In the genomic region with DNA sequence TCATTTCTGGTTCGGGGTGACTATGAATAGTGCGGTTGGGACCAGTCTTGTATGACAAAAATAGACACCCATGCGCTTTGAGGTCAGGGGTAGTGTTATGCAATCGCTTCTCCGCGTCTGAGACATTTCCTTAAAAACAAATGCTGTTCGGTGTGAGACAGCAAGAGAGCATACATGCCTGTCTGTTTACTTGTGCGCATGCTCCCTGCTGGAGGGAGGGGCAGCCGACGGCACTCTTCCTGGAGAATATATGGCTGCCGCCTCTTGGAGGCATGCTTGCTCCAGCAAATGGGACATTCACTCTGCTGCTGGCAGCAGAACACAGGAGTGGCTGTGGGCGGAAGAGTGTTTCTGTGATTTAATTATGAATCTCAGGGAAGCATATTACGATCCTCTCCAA, we compare ENCODE assay signal across 8 mouse cellular contexts.
DNase-seq lines count a peak whose midpoint lies in the region; ATAC-seq and TF ChIP-seq lines count a peak whose summit lies in the region.

No protein-coding gene starts in this region.

- H3K27me3 ChIP-seq in embryonic facial prominence, embryonic 15.5 days = no peaks in the 10 kb centered on the region
- no peaks in the 10 kb centered on the region for H3K27me3 ChIP-seq in heart, embryonic 16.5 days (ENCODE audit: control insufficient read depth, insufficient read depth, low read length)

- no peak overlapping the region for H3K4me3 ChIP-seq in embryonic facial prominence, embryonic 15.5 days (replicated peaks)
- H3K4me3 ChIP-seq in heart, embryonic 16.5 days (ENCODE audit: low read length) = peak overlapping the region; percentile 36
- H3K4me3 ChIP-seq in lung, adult 2 months (replicated peaks; ENCODE audit: extremely low read depth, low read depth, low read length) = peak overlapping the region; percentile 6

- H3K27ac ChIP-seq in embryonic facial prominence, embryonic 15.5 days (replicated peaks) = no peak overlapping the region
- no peak overlapping the region for H3K27ac ChIP-seq in heart, embryonic 16.5 days (ENCODE audit: low read length)

- H3K4me2 ChIP-seq in embryonic facial prominence, embryonic 15.5 days (replicated peaks) = peak overlapping the region; percentile 8; the same call in 1 of the 2 replicates
- H3K4me2 ChIP-seq in heart, embryonic 16.5 days (ENCODE audit: low read depth, low read length) = peak overlapping the region; percentile 53

- no peak; the same call in 1 of the 2 replicates for ATAC-seq in embryonic facial prominence, embryonic 15.5 days (ENCODE audit: insufficient number of reproducible peaks, low FRiP score, low TSS enrichment, low read depth)
- ATAC-seq in heart, embryonic 16.5 days (replicated peaks; ENCODE audit: extremely low read depth, insufficient read depth, low FRiP score) = peak; percentile 73

- WGBS in embryonic facial prominence, embryonic 15.5 days = 55% methylated on average over 13 of the region's 13 CpGs
- WGBS in heart, embryonic 16.5 days = 39% methylated on average over 13 of the region's 13 CpGs
- WGBS in large intestine, adult 2 months = 23% methylated on average over 13 of the region's 13 CpGs
- WGBS in lung, adult 2 months = 19% methylated on average over 13 of the region's 13 CpGs

- H3K36me3 ChIP-seq in embryonic facial prominence, embryonic 15.5 days = no peaks in the 10 kb centered on the region
- no peaks in the 10 kb centered on the region for H3K36me3 ChIP-seq in heart, embryonic 16.5 days (ENCODE audit: control insufficient read depth, insufficient read depth)

- no peak for TF ChIP-seq POLR2A in lung, adult 2 months (IDR thresholded peaks at IDR 0.05; ENCODE audit: borderline replicate concordance, extremely low read depth, low read depth, low read length)

- DNase-seq in retina, postnatal 1 day = peak; percentile 44
- no peak for DNase-seq in retina, embryonic 14.5 days (ENCODE audit: low spot score)
- DNase-seq in large intestine, adult 2 months (ENCODE audit: low read depth, low spot score) = peak; percentile 28
- peak; percentile 57 for DNase-seq in lung, adult 2 months
- peak; percentile 43 for DNase-seq in ovary, postnatal 14 days (ENCODE audit: low spot score)
- DNase-seq in thymus, postnatal 10 days (ENCODE audit: low spot score in 2 of 2) = peak; percentile 47 to 58

- H3K4me1 ChIP-seq in embryonic facial prominence, embryonic 15.5 days = peaks cover 9% of the 10 kb centered on the region; the same call in 1 of the 2 replicates
- H3K4me1 ChIP-seq in heart, embryonic 16.5 days (ENCODE audit: control insufficient read depth, insufficient read depth, low read length) = peaks cover 2% of the 10 kb centered on the region; the same call in 1 of the 2 replicates
- H3K4me1 ChIP-seq in lung, adult 2 months (ENCODE audit: control insufficient read depth, insufficient read depth, low read length) = peaks cover 5% of the 10 kb centered on the region; the same call in 1 of the 2 replicates

- no peaks in the 10 kb centered on the region for H3K9me3 ChIP-seq in embryonic facial prominence, embryonic 15.5 days (replicated peaks)
- H3K9me3 ChIP-seq in heart, embryonic 16.5 days (replicated peaks; ENCODE audit: control insufficient read depth, low read length) = peaks cover 5% of the 10 kb centered on the region

- TF ChIP-seq CTCF in lung, adult 2 months (IDR thresholded peaks at IDR 0.05; ENCODE audit: insufficient read depth, low read length) = peak; percentile 26; the same call in 1 of the 2 replicates

- no peak overlapping the region for H3K9ac ChIP-seq in embryonic facial prominence, embryonic 15.5 days
- peak overlapping the region; percentile 6; the same call in 1 of the 2 replicates for H3K9ac ChIP-seq in heart, embryonic 16.5 days (ENCODE audit: low read length)
